Mouse (Mus musculus) limb, embryonic 15.5 days (tissue): ENCODE results near the gene Magohb. TPM values are rescaled to one million over a fixed set of nuclear protein-coding genes. Genes with fewer than 3 reads are reported as not detected.
"Not testable (repeated sequence)": the region's sequence is repeated elsewhere in the genome, so short reads cannot be mapped to it uniquely, and the experiment has no call there.

Experiments used
- ATAC-seq: fragments of 200-750 bp; cut with Nextera tagmentation; 2 replicates; pipeline ENCODE4 v1.8.0; 2017; ENCODE audit warnings: low read depth, moderate TSS enrichment; ENCODE audit not compliant: insufficient number of reproducible peaks, low FRiP score, low TSS enrichment
- H3K27ac ChIP-seq: fragments of 300-500 bp; sonication (generic); 2 replicates; pipeline ENCODE4 v1.5.1; 2015; ENCODE audit warnings: moderate library complexity, mild to moderate bottlenecking, inconsistent platforms
- H3K27me3 ChIP-seq: fragments of 300-500 bp; sonication (generic); 2 replicates; pipeline ENCODE4 v1.6.1; 2015; ENCODE audit warnings: inconsistent platforms
- H3K36me3 ChIP-seq: fragments of 300-500 bp; sonication (generic); 2 replicates; pipeline ENCODE4 v1.6.1; 2015; ENCODE audit warnings: inconsistent platforms
- H3K4me1 ChIP-seq: fragments of 300-500 bp; sonication (generic); 2 replicates; pipeline ENCODE4 v1.6.1; 2015; ENCODE audit warnings: inconsistent platforms
- H3K4me2 ChIP-seq: fragments of 300-500 bp; sonication (generic); 2 replicates; pipeline ENCODE4 v1.6.1; 2015; ENCODE audit warnings: mild to moderate bottlenecking, inconsistent platforms
- H3K4me3 ChIP-seq: fragments of 300-500 bp; sonication (generic); 2 replicates; pipeline ENCODE4 v1.5.1; 2015; ENCODE audit warnings: mild to moderate bottlenecking, inconsistent platforms
- H3K9ac ChIP-seq: fragments of 300-500 bp; sonication (generic); 2 replicates; pipeline ENCODE4 v1.6.1; 2015; ENCODE audit warnings: inconsistent platforms
- H3K9me3 ChIP-seq: fragments of 300-500 bp; sonication (generic); 2 replicates; pipeline ENCODE4 v1.6.1; 2016; ENCODE audit warnings: inconsistent platforms
- WGBS: fragments of 180-500 bp; shearing (Covaris S2); methylation state at CpG from one replicate; pipeline ENCODE4 v1.1.7; 2015; 5-methylcytosine and 5-hydroxymethylcytosine counted together
- polyA plus RNA-seq: library from polyadenylated mRNA; unstranded; fragments of >200 nt; fragmentation: Nextera tagmentation; extraction: Ambion mirVana; gene quantifications from 2 replicates; pipeline ENCODE4 v1.2.1, GENCODE M21; 2015

The Magohb gene
- polyA plus RNA-seq, 1 experiment from 2014 or later = 50.0 TPM

- Histone ChIP-seq H3K4me3 (no peak overlapping the region), H3K36me3 (no peaks in the 10 kb centered on the region), H3K27me3 (no peaks in the 10 kb centered on the region), H3K27ac (no peak overlapping the region), H3K4me2 (no peak overlapping the region), H3K9me3 (no peaks in the 10 kb centered on the region), H3K9ac (no peak overlapping the region), H3K4me1 (peaks cover 8% of the 10 kb centered on the region)
- ATAC-seq = no peak
- WGBS = 71% methylated on average over 5 of the region's 5 CpGs
These were observed 872 bp upstream of the Magohb start for GRCm38 (mm10) chr6:131293916-131294315.

- Histone ChIP-seq H3K27me3 (no peaks in the 10 kb centered on the region), H3K36me3 (peaks cover 10% of the 10 kb centered on the region), H3K4me3 (peak overlapping the region; percentile 66), H3K4me1 (peaks cover 8% of the 10 kb centered on the region), H3K27ac (peak overlapping the region; percentile 79), H3K9ac (peak overlapping the region; percentile 63), H3K4me2 (peak overlapping the region; percentile 63), H3K9me3 (no peaks in the 10 kb centered on the region)
- 13% methylated on average over 10 of the region's 10 CpGs for WGBS
- ATAC-seq = 0 out of 2 replicates have a peak, but pooled peaks have one; percentile 35
These were observed 611 bp downstream of the Magohb start for GRCm38 (mm10) chr6:131292276-131292990.

- no peak for ATAC-seq
- 24% methylated on average over 2 of the region's 2 CpGs for WGBS
These were observed 2.6 kb downstream of the Magohb start for GRCm38 (mm10) chr6:131290430-131290829.

GRCm38 (mm10) chr6:131278160-131278559, 14.9 kb downstream of the Magohb start:
- 93% methylated on average over 2 of the region's 2 CpGs for WGBS
- not testable (repeated sequence) for H3K9me3 ChIP-seq, H3K27ac ChIP-seq, H3K4me3 ChIP-seq, H3K4me2 ChIP-seq, H3K4me1 ChIP-seq, ATAC-seq, H3K9ac ChIP-seq, H3K27me3 ChIP-seq
- peaks cover 17% of the 10 kb centered on the region for H3K36me3 ChIP-seq

More at GRCm38 (mm10) chr6:131290430-131290829, 2.6 kb downstream of the Magohb start:
- Histone ChIP-seq H3K4me3 (no peak overlapping the region), H3K27me3 (no peaks in the 10 kb centered on the region), H3K36me3 (peaks cover 16% of the 10 kb centered on the region), H3K4me2 (no peak overlapping the region), H3K9me3 (no peaks in the 10 kb centered on the region), H3K4me1 (peaks cover 8% of the 10 kb centered on the region), H3K9ac (no peak overlapping the region), H3K27ac (no peak overlapping the region)

- Histone ChIP-seq H3K27ac (no peak overlapping the region), H3K27me3 (no peaks in the 10 kb centered on the region), H3K4me3 (no peak overlapping the region), H3K4me1 (no peaks in the 10 kb centered on the region), H3K9ac (no peak overlapping the region), H3K9me3 (no peaks in the 10 kb centered on the region), H3K4me2 (no peak overlapping the region), H3K36me3 (peaks cover 5% of the 10 kb centered on the region)
- 80% methylated on average over 4 of the region's 4 CpGs for WGBS
- ATAC-seq = no peak
These were observed 16.4 kb downstream of the Magohb start for GRCm38 (mm10) chr6:131276659-131277058.

- H3K4me2 ChIP-seq = no peak overlapping the region
- no peak overlapping the region for H3K27ac ChIP-seq
- no peak for ATAC-seq
- 93% methylated on average over 1 of the region's 1 CpGs for WGBS
- H3K9ac ChIP-seq = no peak overlapping the region
- peaks cover under 1% of the 10 kb centered on the region; the same call in 1 of the 2 replicates for H3K36me3 ChIP-seq
- H3K27me3 ChIP-seq = no peaks in the 10 kb centered on the region
- no peaks in the 10 kb centered on the region for H3K9me3 ChIP-seq
- no peaks in the 10 kb centered on the region for H3K4me1 ChIP-seq
- no peak overlapping the region for H3K4me3 ChIP-seq
These were observed 20.7 kb downstream of the Magohb start for GRCm38 (mm10) chr6:131272311-131272710.

- Histone ChIP-seq H3K4me2 (no peak overlapping the region), H3K27me3 (no peaks in the 10 kb centered on the region), H3K27ac (no peak overlapping the region), H3K36me3 (no peaks in the 10 kb centered on the region), H3K4me1 (no peaks in the 10 kb centered on the region), H3K9ac (no peak overlapping the region), H3K9me3 (no peaks in the 10 kb centered on the region), H3K4me3 (no peak overlapping the region)
- no peak for ATAC-seq
- WGBS = 49% methylated on average over 1 of the region's 1 CpGs
These were observed 22.7 kb downstream of the Magohb start for GRCm38 (mm10) chr6:131270312-131270711.

- H3K9me3 ChIP-seq = no peaks in the 10 kb centered on the region
- H3K27me3 ChIP-seq = no peaks in the 10 kb centered on the region
- H3K4me3 ChIP-seq = no peak overlapping the region
- no peak overlapping the region for H3K27ac ChIP-seq
- no peak overlapping the region for H3K9ac ChIP-seq
- no peak for ATAC-seq
- H3K4me2 ChIP-seq = no peak overlapping the region
- WGBS = 92% methylated on average over 2 of the region's 2 CpGs
- no peaks in the 10 kb centered on the region for H3K36me3 ChIP-seq
- no peaks in the 10 kb centered on the region for H3K4me1 ChIP-seq
These were observed 23.4 kb downstream of the Magohb start for GRCm38 (mm10) chr6:131269599-131269998.

- Histone ChIP-seq H3K27ac (no peak overlapping the region), H3K4me1 (no peaks in the 10 kb centered on the region), H3K9ac (no peak overlapping the region), H3K36me3 (no peaks in the 10 kb centered on the region), H3K4me2 (no peak overlapping the region), H3K27me3 (no peaks in the 10 kb centered on the region), H3K4me3 (no peak overlapping the region), H3K9me3 (no peaks in the 10 kb centered on the region)
- WGBS = 88% methylated on average over 5 of the region's 5 CpGs
- no peak for ATAC-seq
These were observed 28.9 kb downstream of the Magohb start for GRCm38 (mm10) chr6:131264175-131264574.

- Histone ChIP-seq H3K9me3 (no peaks in the 10 kb centered on the region), H3K36me3 (no peaks in the 10 kb centered on the region), H3K4me3 (no peak overlapping the region), H3K9ac (no peak overlapping the region), H3K4me2 (no peak overlapping the region), H3K27ac (no peak overlapping the region), H3K27me3 (no peaks in the 10 kb centered on the region), H3K4me1 (no peaks in the 10 kb centered on the region)
- 57% methylated on average over 3 of the region's 3 CpGs for WGBS
- ATAC-seq = no peak
These were observed 30.3 kb downstream of the Magohb start for GRCm38 (mm10) chr6:131262778-131263177.

- ATAC-seq = no peak
- Histone ChIP-seq H3K4me3 (no peak overlapping the region), H3K4me1 (no peaks in the 10 kb centered on the region), H3K27ac (no peak overlapping the region), H3K9me3 (no peaks in the 10 kb centered on the region), H3K4me2 (no peak overlapping the region), H3K27me3 (no peaks in the 10 kb centered on the region), H3K9ac (no peak overlapping the region), H3K36me3 (no peaks in the 10 kb centered on the region)
- WGBS = 76% methylated on average over 3 of the region's 3 CpGs
These were observed 31.0 kb downstream of the Magohb start for GRCm38 (mm10) chr6:131262009-131262408.

GRCm38 (mm10) chr6:131247206-131247605, 45.8 kb downstream of the Magohb start, which contains the start of gene Klra2:
TSS of gene Klra2 (minus strand) at chr6:131247362.
- no peak within 1 kb of the TSS for H3K4me2 ChIP-seq
- no peak within 1 kb of the TSS for H3K27ac ChIP-seq
- H3K36me3 ChIP-seq = no peaks in the 10 kb centered on the region
- no peaks in the 10 kb centered on the region for H3K27me3 ChIP-seq
- H3K4me3 ChIP-seq = no peak within 1 kb of the TSS
- no peak within 1 kb of the TSS for H3K9ac ChIP-seq
- H3K4me1 ChIP-seq = no peaks in the 10 kb centered on the region
- no peak for ATAC-seq
- WGBS = 70% methylated on average over 2 of the region's 2 CpGs
- H3K9me3 ChIP-seq = no peaks in the 10 kb centered on the region
